Mouse (Mus musculus) midbrain, embryonic 14.5 days (tissue): ENCODE data around the gene Gm43552. TPM values are rescaled to one million over a fixed set of nuclear protein-coding genes. Genes with fewer than 3 reads are reported as not detected.

ENCODE experiments used
- ATAC-seq: fragments of 200-750 bp; cut with Nextera tagmentation; 2 replicates; pipeline ENCODE4 v1.8.0; 2017; ENCODE audit warnings: moderate number of reproducible peaks, moderate library complexity; ENCODE audit not compliant: low FRiP score, low TSS enrichment
- DNase-seq: peaks from one replicate; pipeline ENCODE4 v3.0.0-alpha.2; 2015
- H3K27ac ChIP-seq: fragments of 300-500 bp; sonication (generic); replicated peaks from 2 replicates; pipeline ENCODE4 v1.5.1; 2014; ENCODE audit warnings: mild to moderate bottlenecking, low read depth, low read length, moderate library complexity
- H3K27me3 ChIP-seq: fragments of 300-500 bp; sonication (generic); 2 replicates; pipeline ENCODE4 v1.6.1; 2014; ENCODE audit warnings: low read length, control low read depth, mixed read lengths; ENCODE audit not compliant: control insufficient read depth, insufficient read depth
- H3K36me3 ChIP-seq: fragments of 300-500 bp; sonication (generic); 2 replicates; pipeline ENCODE4 v1.6.1; 2014; ENCODE audit warnings: low read length, control low read depth; ENCODE audit not compliant: control insufficient read depth, insufficient read depth
- H3K4me1 ChIP-seq: fragments of 300-500 bp; sonication (generic); 2 replicates; pipeline ENCODE4 v1.6.1; 2014; ENCODE audit warnings: mild to moderate bottlenecking, antibody characterized with exemption, low read length, control low read depth; ENCODE audit not compliant: control insufficient read depth, insufficient read depth
- H3K4me2 ChIP-seq: fragments of 300-500 bp; sonication (generic); 2 replicates; pipeline ENCODE4 v1.6.1; 2014; ENCODE audit warnings: mild to moderate bottlenecking, low read length, moderate library complexity
- H3K4me3 ChIP-seq: fragments of 300-500 bp; sonication (generic); replicated peaks from 2 replicates; pipeline ENCODE4 v1.5.1; 2014; ENCODE audit warnings: low read depth, low read length
- H3K9ac ChIP-seq: fragments of 300-500 bp; sonication (generic); replicated peaks from 2 replicates; pipeline ENCODE4 v1.6.1; 2014; ENCODE audit warnings: mild to moderate bottlenecking, low read length, moderate library complexity
- H3K9me3 ChIP-seq: fragments of 300-500 bp; sonication (generic); 2 replicates; pipeline ENCODE4 v1.6.1; 2016; ENCODE audit warnings: low read length, control low read depth, mixed read lengths; ENCODE audit not compliant: control insufficient read depth
- WGBS: fragments of 180-500 bp; shearing (Covaris S2); extraction: QIAGEN DNeasy Blood & Tissue Kit; methylation state at CpG from one replicate; pipeline ENCODE4 v1.1.7; 2014; 5-methylcytosine and 5-hydroxymethylcytosine counted together
- polyA plus RNA-seq: library from polyadenylated mRNA; unstranded; fragments of >200 nt; fragmentation: Nextera tagmentation; extraction: Ambion mirVana; gene quantifications from 2 replicates; pipeline ENCODE4 v1.2.1, GENCODE M21; 2014

Gene Gm43552
- polyA plus RNA-seq, 1 experiment from 2014 or later = 3.0 TPM

DNA sequence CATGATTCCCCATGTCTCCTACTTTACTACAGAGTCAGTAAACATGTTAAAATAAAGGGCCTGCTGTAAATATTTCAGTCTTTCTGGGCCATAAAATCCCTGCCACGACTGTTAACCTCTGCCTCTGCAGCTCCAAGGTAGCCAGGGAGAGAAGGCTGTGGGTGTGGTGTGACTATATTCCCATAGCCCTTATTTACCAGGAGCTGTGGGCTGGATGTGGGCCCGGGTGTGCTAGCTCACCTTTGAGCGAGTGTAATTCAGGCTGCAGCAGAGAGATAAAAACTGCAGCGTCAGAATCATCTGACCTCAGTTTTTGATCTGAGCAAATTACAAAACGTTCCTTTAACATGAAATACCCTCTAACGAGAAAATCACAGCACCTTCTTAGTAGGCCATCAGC lies 71.8 kb downstream of the Gm43552 start:
- H3K9me3 ChIP-seq = no peaks in the 10 kb centered on the region
- no peak overlapping the region for H3K27ac ChIP-seq
- no peak overlapping the region for H3K9ac ChIP-seq
- 86% methylated on average over 6 of the region's 6 CpGs for WGBS
- H3K4me2 ChIP-seq = no peak overlapping the region
- H3K36me3 ChIP-seq = peaks cover 89% of the 10 kb centered on the region
- H3K27me3 ChIP-seq = no peaks in the 10 kb centered on the region
- no peaks in the 10 kb centered on the region for H3K4me1 ChIP-seq
- H3K4me3 ChIP-seq = no peak overlapping the region
- DNase-seq (no peak), ATAC-seq (no peak)

DNA sequence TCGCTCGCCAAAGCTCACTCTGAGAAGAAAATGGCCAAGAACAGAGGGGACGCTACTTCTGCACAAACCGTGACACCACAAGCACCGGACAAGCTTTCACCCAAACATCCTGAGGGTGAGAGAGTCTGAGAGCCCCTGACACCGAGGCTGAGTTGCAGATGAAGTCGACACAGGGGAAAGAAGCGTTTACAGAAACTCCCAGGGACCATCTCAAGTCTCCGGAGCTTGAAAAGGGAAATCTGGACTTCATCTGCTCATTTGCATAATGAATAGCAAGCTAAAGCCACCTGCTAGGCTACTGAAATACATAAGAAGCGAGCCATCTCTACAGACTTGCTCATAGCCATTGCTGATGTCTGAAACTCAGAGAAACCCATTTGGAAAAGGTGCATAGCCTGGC lies 73.5 kb downstream of the Gm43552 start:
- 72% methylated on average over 10 of the region's 10 CpGs for WGBS
- Histone ChIP-seq H3K36me3 (peaks cover 87% of the 10 kb centered on the region), H3K27me3 (no peaks in the 10 kb centered on the region), H3K27ac (no peak overlapping the region), H3K9me3 (no peaks in the 10 kb centered on the region), H3K9ac (no peak overlapping the region), H3K4me3 (no peak overlapping the region), H3K4me2 (no peak overlapping the region), H3K4me1 (no peaks in the 10 kb centered on the region)
- ATAC-seq (no peak), DNase-seq (no peak)

- Histone ChIP-seq H3K4me2 (no peak overlapping the region), H3K9ac (no peak overlapping the region; the same call in 1 of the 2 replicates), H3K4me3 (no peak overlapping the region), H3K9me3 (no peaks in the 10 kb centered on the region), H3K4me1 (no peaks in the 10 kb centered on the region), H3K27ac (no peak overlapping the region), H3K36me3 (peaks cover 77% of the 10 kb centered on the region), H3K27me3 (no peaks in the 10 kb centered on the region)
- ATAC-seq (no peak; the same call in 1 of the 2 replicates), DNase-seq (peak; percentile 40)
- WGBS = 15% methylated on average over 26 of the region's 26 CpGs
These were observed 76.8 kb downstream of the Gm43552 start for GRCm38 (mm10) chr5:65415653-65416458.

DNA sequence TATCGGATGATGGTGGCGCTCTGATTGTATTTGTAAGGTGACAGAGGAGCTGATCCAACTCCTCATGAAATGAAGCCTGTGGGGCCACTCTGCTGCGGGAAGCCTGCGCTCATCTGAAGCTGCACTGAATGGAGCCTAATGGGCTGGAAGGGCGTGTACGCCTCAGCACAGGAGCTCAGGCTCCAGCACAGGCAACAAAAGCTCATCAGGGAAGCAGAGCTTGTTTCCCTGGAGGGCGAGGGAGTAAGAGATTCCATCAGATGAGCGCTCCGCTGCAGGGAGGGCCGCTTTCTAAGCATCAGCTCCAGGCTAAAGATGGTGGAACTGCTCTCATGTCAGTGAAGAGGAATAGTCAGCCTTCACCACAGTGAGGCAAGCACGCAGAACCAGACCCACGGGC lies 84.6 kb downstream of the Gm43552 start:
- 19% methylated on average over 12 of the region's 12 CpGs for WGBS
- Histone ChIP-seq H3K9me3 (no peaks in the 10 kb centered on the region), H3K4me1 (no peaks in the 10 kb centered on the region), H3K4me2 (no peak overlapping the region), H3K4me3 (no peak overlapping the region), H3K27me3 (no peaks in the 10 kb centered on the region), H3K36me3 (peaks cover 55% of the 10 kb centered on the region), H3K27ac (no peak overlapping the region), H3K9ac (no peak overlapping the region)
- DNase-seq (peak; percentile 13), ATAC-seq (no peak)

DNA sequence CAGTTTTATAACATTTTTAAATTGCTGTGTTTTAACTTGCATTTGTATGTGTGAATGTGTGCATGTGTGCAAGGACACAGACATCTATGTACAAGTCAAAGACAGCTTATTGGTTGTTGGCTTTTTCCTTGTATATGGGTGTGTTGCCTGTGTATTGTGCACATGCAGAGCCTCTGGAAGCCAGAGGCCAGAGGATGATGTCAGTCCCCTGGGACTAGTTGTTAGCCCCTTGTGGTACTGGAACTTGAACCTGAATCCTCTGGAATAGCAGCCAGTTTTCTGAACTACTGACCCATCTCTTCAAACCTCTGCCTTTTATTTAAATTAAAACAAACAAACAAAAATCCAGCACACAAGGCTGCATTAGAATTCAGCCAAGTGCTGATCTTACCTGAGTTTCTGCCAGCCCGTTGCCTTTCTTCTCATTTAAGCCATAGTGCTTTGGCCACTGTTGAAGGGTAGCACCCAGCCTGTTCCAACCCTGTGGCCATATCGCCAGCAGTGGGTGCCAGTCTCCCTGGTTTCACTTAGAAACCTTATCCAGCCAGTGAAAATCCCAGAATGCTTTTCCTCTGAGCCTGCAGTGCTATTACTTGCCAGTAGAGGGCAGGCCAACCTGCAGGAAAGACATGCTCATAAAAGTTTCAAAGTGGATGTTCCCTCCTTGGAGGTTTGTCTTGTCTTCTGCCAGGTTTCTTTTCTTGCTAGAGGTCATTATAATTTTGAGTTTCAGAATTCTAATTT lies 91.2 kb downstream of the Gm43552 start:
- WGBS = 31% methylated on average over 2 of the region's 2 CpGs
- Histone ChIP-seq H3K4me1 (no peaks in the 10 kb centered on the region), H3K27ac (no peak overlapping the region), H3K4me3 (no peak overlapping the region), H3K27me3 (no peaks in the 10 kb centered on the region), H3K36me3 (peaks cover 69% of the 10 kb centered on the region), H3K9me3 (no peaks in the 10 kb centered on the region), H3K4me2 (no peak overlapping the region), H3K9ac (0 out of 2 replicates have a peak overlapping the region, but pooled peaks have one; percentile 6)
- no peak for ATAC-seq
- peak; percentile 87 for DNase-seq

DNA sequence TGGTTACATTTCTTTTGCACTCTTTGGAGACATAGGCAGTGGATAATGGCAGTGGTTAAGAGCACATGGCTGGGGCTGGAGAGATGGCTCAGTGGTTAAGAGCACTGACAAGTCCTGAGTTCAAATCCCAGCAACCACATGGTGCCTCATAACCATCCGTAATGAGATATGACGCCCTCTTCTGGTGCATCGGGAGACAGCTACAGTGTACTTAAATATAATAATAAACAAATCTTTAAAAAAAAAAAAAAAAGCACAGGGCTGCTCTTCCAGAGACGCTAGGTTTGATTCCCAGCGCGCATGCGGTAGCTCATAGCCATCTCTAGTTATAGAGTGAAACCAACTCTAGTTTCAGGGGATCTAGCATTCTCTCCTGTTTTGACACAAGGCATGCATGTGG lies 98.2 kb downstream of the Gm43552 start:
- H3K4me2 ChIP-seq = no peak overlapping the region
- DNase-seq (no peak), ATAC-seq (no peak)
- peaks cover 10% of the 10 kb centered on the region for H3K4me1 ChIP-seq
- H3K9ac ChIP-seq = no peak overlapping the region
- H3K4me3 ChIP-seq = no peak overlapping the region
- no peaks in the 10 kb centered on the region for H3K9me3 ChIP-seq
- H3K36me3 ChIP-seq = peaks cover 37% of the 10 kb centered on the region
- no peak overlapping the region for H3K27ac ChIP-seq
- WGBS = 95% methylated on average over 7 of the region's 7 CpGs
- no peaks in the 10 kb centered on the region for H3K27me3 ChIP-seq

DNA sequence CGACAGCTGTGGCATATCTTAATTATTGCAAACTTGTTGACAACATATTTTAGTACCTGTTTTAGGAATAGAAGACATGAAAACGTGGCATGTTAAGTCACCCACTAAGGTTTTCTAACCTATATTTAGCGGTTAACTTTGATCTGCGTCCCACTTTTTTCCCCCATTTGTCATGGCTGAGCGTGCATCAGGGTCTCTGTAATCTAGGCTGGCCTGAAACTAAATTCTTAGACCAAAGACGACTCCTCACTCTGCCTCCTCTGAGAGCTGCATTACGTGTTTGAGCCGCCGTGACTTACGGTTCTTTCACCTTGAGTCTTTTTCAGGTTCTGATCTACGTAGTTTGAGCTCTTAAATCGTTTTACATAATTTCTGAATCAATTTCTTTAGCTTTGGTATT lies 100.9 kb downstream of the Gm43552 start:
- Histone ChIP-seq H3K4me2 (peak overlapping the region; percentile 59), H3K36me3 (peaks cover 44% of the 10 kb centered on the region), H3K4me1 (peaks cover 10% of the 10 kb centered on the region), H3K27me3 (no peaks in the 10 kb centered on the region), H3K9ac (peak overlapping the region; percentile 70), H3K9me3 (no peaks in the 10 kb centered on the region), H3K4me3 (peak overlapping the region; percentile 95), H3K27ac (peak overlapping the region; percentile 73)
- ATAC-seq (peak; percentile 53; the same call in 1 of the 2 replicates), DNase-seq (peak; percentile 59)
- WGBS = 2% methylated on average over 12 of the region's 12 CpGs

DNA sequence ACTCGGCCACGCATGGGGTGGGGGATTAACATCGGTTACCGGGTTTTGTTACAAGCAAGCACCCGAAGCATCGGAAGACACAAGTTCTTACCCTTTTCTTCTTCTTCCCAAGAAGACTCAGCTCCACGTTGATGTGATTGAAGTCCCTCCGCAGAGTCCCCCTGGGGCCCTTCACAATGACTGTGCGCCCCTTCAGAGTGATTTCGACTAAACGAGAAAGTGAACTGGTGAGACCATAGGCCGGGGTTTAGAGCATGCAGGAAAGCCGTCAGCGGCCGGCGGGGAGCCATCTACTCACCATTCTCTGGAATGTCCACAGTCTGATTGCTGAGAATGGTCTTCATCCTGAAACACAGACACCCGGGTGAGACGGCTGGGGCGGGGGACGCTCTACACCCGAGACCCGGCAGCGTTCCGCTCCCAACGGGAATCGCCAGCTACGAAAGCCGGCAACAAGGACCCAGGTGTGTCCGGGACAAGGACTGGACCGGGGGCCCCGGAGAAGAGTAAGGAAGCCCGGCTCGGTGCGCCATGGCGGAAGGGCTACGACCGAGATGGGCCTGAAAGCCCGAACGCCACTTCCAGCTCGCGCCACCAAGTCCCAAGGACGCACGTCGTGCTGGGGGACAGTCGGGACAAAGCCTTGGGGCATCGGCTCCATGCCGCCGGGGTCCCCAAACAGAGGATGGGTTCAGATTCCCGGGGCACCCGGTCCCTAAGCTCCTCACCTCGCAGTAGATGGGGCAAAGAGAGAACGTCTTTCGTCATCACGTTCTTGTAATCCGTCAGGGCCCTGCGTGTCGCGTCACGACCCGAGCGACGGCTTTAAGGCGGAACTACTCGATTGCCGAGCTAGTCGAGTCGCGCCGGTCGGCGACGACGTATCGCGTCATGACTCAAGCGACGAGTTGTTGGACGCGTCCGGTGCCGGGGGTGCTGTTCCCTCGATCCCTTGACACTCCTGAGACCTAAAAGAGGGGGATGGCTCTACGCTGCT lies 101.7 kb downstream of the Gm43552 start, which contains the start of the genes Rpl9 and Lias:
Gene Rpl9, minus strand, starts transcription at position 797 of the 997 bp plus-strand sequence.
Gene Lias, plus strand, starts transcription at position 850 of the 997 bp plus-strand sequence.
- Histone ChIP-seq H3K27ac (peak within 1 kb of the TSS; percentile 95), H3K9me3 (no peaks in the 10 kb centered on the region), H3K4me2 (peak within 1 kb of the TSS; percentile 84), H3K4me1 (peaks cover 10% of the 10 kb centered on the region), H3K4me3 (peak within 1 kb of the TSS; percentile 95), H3K9ac (peak within 1 kb of the TSS; percentile 99), H3K27me3 (no peaks in the 10 kb centered on the region), H3K36me3 (peaks cover 38% of the 10 kb centered on the region)
- ATAC-seq (peak; percentile 97), DNase-seq (peak; percentile 99)
- WGBS = under 1% methylated on average over 83 of the region's 83 CpGs
